Mouse (Mus musculus) neural tube, embryonic 11.5 days (tissue): ENCODE data around the gene Kcnj1. TPM values are rescaled to one million over a fixed set of nuclear protein-coding genes. Genes with fewer than 3 reads are reported as not detected.
A peak's percentile ranks its signal among the peaks of the same experiment; 100 is the strongest.

Experiments
- ATAC-seq: fragments of 200-750 bp; cut with Nextera tagmentation; 2 replicates; pipeline ENCODE4 v1.8.0; 2017; ENCODE audit warnings: moderate number of reproducible peaks, mild to moderate bottlenecking, moderate TSS enrichment, moderate library complexity; ENCODE audit not compliant: insufficient read depth, low FRiP score, low TSS enrichment
- DNase-seq: peaks from one replicate; pipeline ENCODE4 v3.0.0-alpha.2; 2015; ENCODE audit warnings: low spot score
- H3K27ac ChIP-seq: fragments of 300-500 bp; sonication (generic); 2 replicates; pipeline ENCODE4 v1.5.1; 2014; ENCODE audit warnings: low read depth, mild to moderate bottlenecking, low read length
- H3K27me3 ChIP-seq: fragments of 300-500 bp; sonication (generic); 2 replicates; pipeline ENCODE4 v1.6.1; 2014; ENCODE audit warnings: mild to moderate bottlenecking, low read length, mixed read lengths; ENCODE audit not compliant: control insufficient read depth, insufficient read depth
- H3K36me3 ChIP-seq: fragments of 300-500 bp; sonication (generic); 2 replicates; pipeline ENCODE4 v1.6.1; 2014; ENCODE audit warnings: mild to moderate bottlenecking, low read length, moderate library complexity, mixed read lengths; ENCODE audit not compliant: control insufficient read depth, insufficient read depth
- H3K4me1 ChIP-seq: fragments of 300-500 bp; sonication (generic); 2 replicates; pipeline ENCODE4 v1.6.1; 2014; ENCODE audit warnings: low read length, mixed read lengths; ENCODE audit not compliant: control insufficient read depth, insufficient read depth
- H3K4me2 ChIP-seq: fragments of 300-500 bp; sonication (generic); 2 replicates; pipeline ENCODE4 v1.6.1; 2014; ENCODE audit warnings: low read depth, mild to moderate bottlenecking, moderate library complexity
- H3K4me3 ChIP-seq: fragments of 300-500 bp; sonication (generic); 2 replicates; pipeline ENCODE4 v1.5.1; 2014; ENCODE audit warnings: low read depth, low read length
- H3K9ac ChIP-seq: fragments of 300-500 bp; sonication (generic); 2 replicates; pipeline ENCODE4 v1.6.1; 2014; ENCODE audit warnings: mild to moderate bottlenecking, low read length
- H3K9me3 ChIP-seq: fragments of 300-500 bp; sonication (generic); 2 replicates; pipeline ENCODE4 v1.6.1; 2016; ENCODE audit warnings: low read length; ENCODE audit not compliant: control insufficient read depth
- WGBS: fragments of 180-500 bp; shearing (Covaris S2); extraction: QIAGEN DNeasy Blood & Tissue Kit; methylation state at CpG from one replicate; pipeline ENCODE4 v1.1.7; 2014; 5-methylcytosine and 5-hydroxymethylcytosine counted together
- polyA plus RNA-seq: library from polyadenylated mRNA; unstranded; fragments of >200 nt; fragmentation: Nextera tagmentation; extraction: Ambion mirVana; gene quantifications from 2 replicates; pipeline ENCODE4 v1.2.1, GENCODE M21; 2014

The Kcnj1 gene
- polyA plus RNA-seq, 1 experiment from 2014 or later = not detected

GRCm38 (mm10) chr9:32420711-32421110, 48.4 kb downstream of the Kcnj1 start:
- ATAC-seq = no peak

DNA sequence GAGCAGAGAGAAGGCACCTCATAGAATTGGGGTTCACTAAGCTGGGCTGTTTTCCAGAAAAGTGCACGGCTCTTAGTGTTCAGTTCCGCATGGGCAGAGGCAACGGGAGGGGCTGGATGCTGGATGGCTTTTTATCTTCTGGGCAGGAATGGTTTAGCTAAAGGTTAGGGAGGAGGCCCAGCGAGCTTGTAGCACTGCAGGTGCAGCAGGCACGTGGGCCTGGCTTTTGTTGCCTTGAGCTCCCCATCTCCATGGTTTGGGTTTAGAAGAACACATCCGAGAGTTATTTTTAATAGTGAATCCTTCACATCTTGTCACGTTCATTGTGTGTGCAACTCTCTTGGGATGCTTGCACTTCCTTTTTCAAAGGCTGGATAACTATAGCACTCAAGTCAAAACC, 53.0 kb downstream of the Kcnj1 start:
- DNase-seq (no peak), ATAC-seq (no peak)
- no peaks in the 10 kb centered on the region for H3K36me3 ChIP-seq
- no peak overlapping the region for H3K4me2 ChIP-seq
- no peaks in the 10 kb centered on the region for H3K9me3 ChIP-seq
- no peaks in the 10 kb centered on the region for H3K27me3 ChIP-seq
- 86% methylated on average over 7 of the region's 7 CpGs for WGBS
- no peaks in the 10 kb centered on the region for H3K4me1 ChIP-seq
- H3K27ac ChIP-seq = no peak overlapping the region
- no peak overlapping the region for H3K4me3 ChIP-seq
- H3K9ac ChIP-seq = no peak overlapping the region

More at GRCm38 (mm10) chr9:32420711-32421110, 48.4 kb downstream of the Kcnj1 start:
- Histone ChIP-seq H3K4me2 (no peak overlapping the region), H3K9ac (no peak overlapping the region), H3K9me3 (no peaks in the 10 kb centered on the region), H3K36me3 (no peaks in the 10 kb centered on the region), H3K4me1 (no peaks in the 10 kb centered on the region), H3K27ac (no peak overlapping the region), H3K27me3 (no peaks in the 10 kb centered on the region), H3K4me3 (no peak overlapping the region)
- no peak for DNase-seq

GRCm38 (mm10) chr9:32431061-32431460, 58.8 kb downstream of the Kcnj1 start:
- no peaks in the 10 kb centered on the region for H3K9me3 ChIP-seq
- H3K4me3 ChIP-seq = no peak overlapping the region
- no peaks in the 10 kb centered on the region for H3K36me3 ChIP-seq
- ATAC-seq (no peak), DNase-seq (no peak)
- H3K27ac ChIP-seq = no peak overlapping the region
- no peak overlapping the region for H3K9ac ChIP-seq
- H3K4me1 ChIP-seq = no peaks in the 10 kb centered on the region
- H3K27me3 ChIP-seq = no peaks in the 10 kb centered on the region
- WGBS = 87% methylated on average over 3 of the region's 3 CpGs
- H3K4me2 ChIP-seq = no peak overlapping the region

- no peaks in the 10 kb centered on the region for H3K9me3 ChIP-seq
- H3K4me1 ChIP-seq = no peaks in the 10 kb centered on the region
- H3K36me3 ChIP-seq = no peaks in the 10 kb centered on the region
- no peaks in the 10 kb centered on the region for H3K27me3 ChIP-seq
- no peak overlapping the region for H3K4me2 ChIP-seq
- H3K27ac ChIP-seq = no peak overlapping the region
- DNase-seq = no peak
- 81% methylated on average over 19 of the region's 19 CpGs for WGBS
- H3K4me3 ChIP-seq = no peak overlapping the region
- no peak for ATAC-seq
- H3K9ac ChIP-seq = no peak overlapping the region
Measured at GRCm38 (mm10) chr9:32434241-32435213, 62.2 kb downstream of the Kcnj1 start.

- no peaks in the 10 kb centered on the region for H3K27me3 ChIP-seq
- ATAC-seq = no peak
- no peak for DNase-seq
- no peak overlapping the region for H3K4me3 ChIP-seq
- H3K4me1 ChIP-seq = no peaks in the 10 kb centered on the region
- no peaks in the 10 kb centered on the region for H3K36me3 ChIP-seq
- 81% methylated on average over 3 of the region's 3 CpGs for WGBS
- no peak overlapping the region for H3K27ac ChIP-seq
- no peak overlapping the region for H3K9ac ChIP-seq
- H3K4me2 ChIP-seq = no peak overlapping the region
- H3K9me3 ChIP-seq = no peaks in the 10 kb centered on the region
Measured at GRCm38 (mm10) chr9:32443115-32443514, 70.8 kb downstream of the Kcnj1 start.

- Histone ChIP-seq H3K9me3 (no peaks in the 10 kb centered on the region), H3K4me3 (no peak overlapping the region), H3K36me3 (no peaks in the 10 kb centered on the region), H3K4me1 (no peaks in the 10 kb centered on the region), H3K9ac (no peak overlapping the region), H3K4me2 (no peak overlapping the region), H3K27ac (no peak overlapping the region), H3K27me3 (no peaks in the 10 kb centered on the region)
- no peak for ATAC-seq
- 52% methylated on average over 6 of the region's 6 CpGs for WGBS
- DNase-seq = peak; percentile 33
Measured at GRCm38 (mm10) chr9:32443817-32444216, 71.5 kb downstream of the Kcnj1 start.

DNA sequence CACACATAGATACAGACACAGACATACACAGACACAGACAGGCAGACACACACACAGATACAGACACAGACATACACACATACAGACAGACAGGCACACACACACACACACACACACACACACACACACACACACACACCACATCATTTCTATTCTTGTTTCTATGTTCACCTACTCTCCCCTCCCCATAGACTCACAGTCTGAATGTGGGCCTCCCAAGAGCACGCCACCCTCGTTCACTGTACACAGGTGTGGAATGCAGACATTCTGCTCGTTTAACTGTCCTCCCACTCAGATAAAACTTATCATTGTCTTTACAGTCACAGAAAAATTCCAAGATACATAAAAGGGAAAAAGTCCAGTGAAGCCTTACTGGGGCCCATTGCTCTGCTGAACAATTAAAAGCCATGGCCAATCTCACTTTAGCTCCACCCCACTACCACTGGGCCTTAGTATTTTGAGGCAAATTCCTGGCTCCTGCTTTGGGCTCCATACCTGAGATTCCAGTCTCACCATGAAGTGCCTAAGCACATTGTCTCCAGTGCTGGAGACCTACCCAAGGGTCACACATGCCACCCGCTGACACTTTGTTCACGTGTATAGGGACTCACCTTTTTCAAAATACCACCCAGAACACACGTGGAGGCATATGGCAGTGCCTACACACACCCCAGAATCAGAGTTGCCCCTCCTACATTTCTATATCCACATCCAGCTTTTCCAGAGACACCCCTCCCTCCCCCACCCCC, 72.3 kb downstream of the Kcnj1 start:
- Histone ChIP-seq H3K36me3 (no peaks in the 10 kb centered on the region), H3K27ac (no peak overlapping the region), H3K4me1 (no peaks in the 10 kb centered on the region), H3K9ac (no peak overlapping the region), H3K27me3 (no peaks in the 10 kb centered on the region), H3K9me3 (no peaks in the 10 kb centered on the region), H3K4me3 (no peak overlapping the region), H3K4me2 (no peak overlapping the region)
- WGBS = 79% methylated on average over 6 of the region's 6 CpGs
- no peak for ATAC-seq
- DNase-seq = no peak

- Histone ChIP-seq H3K4me2 (no peak overlapping the region), H3K4me3 (no peak overlapping the region), H3K27me3 (no peaks in the 10 kb centered on the region), H3K9me3 (no peaks in the 10 kb centered on the region), H3K36me3 (no peaks in the 10 kb centered on the region), H3K27ac (no peak overlapping the region), H3K9ac (no peak overlapping the region), H3K4me1 (no peaks in the 10 kb centered on the region)
- ATAC-seq = no peak
- no peak for DNase-seq
- WGBS = 61% methylated on average over 3 of the region's 3 CpGs
Measured at GRCm38 (mm10) chr9:32445789-32446188, 73.5 kb downstream of the Kcnj1 start.
